Mouse (Mus musculus) liver, adult 2 months (tissue): Measurements from ENCODE around the gene Snx19. TPM values are rescaled to one million over a fixed set of nuclear protein-coding genes. Genes with fewer than 3 reads are reported as not detected.

Experiments
- DNase-seq: peaks from one replicate; pipeline ENCODE4 v3.0.0-alpha.2; 2011; ENCODE audit warnings: low read depth, low spot score; ENCODE audit errors: extremely low read depth
- H3K27ac ChIP-seq: fragments of 200-500 bp; replicated peaks from 2 replicates; pipeline ENCODE4 v1.5.1; 2012; ENCODE audit warnings: low read depth, mild to moderate bottlenecking, control low read depth, inconsistent platforms, low read length; ENCODE audit not compliant: insufficient read depth
- H3K27me3 ChIP-seq: fragments of 200-500 bp; 2 replicates; pipeline ENCODE4 v1.6.1; 2012; ENCODE audit warnings: mild to moderate bottlenecking, moderate library complexity, low read length, inconsistent platforms; ENCODE audit not compliant: control insufficient read depth, insufficient read depth
- H3K36me3 ChIP-seq: fragments of 200-500 bp; 2 replicates; pipeline ENCODE4 v1.6.1; 2012; ENCODE audit warnings: low read length, inconsistent platforms; ENCODE audit not compliant: control insufficient read depth, insufficient read depth
- H3K4me1 ChIP-seq: fragments of 200-500 bp; 2 replicates; pipeline ENCODE4 v1.6.1; 2011; ENCODE audit warnings: low read length; ENCODE audit not compliant: control insufficient read depth, insufficient read depth
- H3K4me3 ChIP-seq: fragments of 200-500 bp; 2 replicates; pipeline ENCODE4 v1.5.1; 2011; ENCODE audit warnings: low read depth, mild to moderate bottlenecking, control low read depth, low read length, moderate library complexity; ENCODE audit not compliant: insufficient read depth
- H3K79me2 ChIP-seq: fragments of 200-500 bp; 2 replicates; pipeline ENCODE4 v1.6.1; 2012; ENCODE audit warnings: inconsistent platforms, mild to moderate bottlenecking, low read length, moderate library complexity; ENCODE audit not compliant: control insufficient read depth, insufficient read depth
- H3K9ac ChIP-seq: fragments of 200-500 bp; 2 replicates; pipeline ENCODE4 v1.6.1; 2012; ENCODE audit warnings: low read depth, mild to moderate bottlenecking, control low read depth, inconsistent platforms, low read length
- CTCF ChIP-seq: fragments of 200-500 bp; IDR thresholded peaks from 2 replicates; pipeline ENCODE4 v1.5.1; 2011; ENCODE audit warnings: low read depth, low read length, control low read depth
- POLR2A ChIP-seq: fragments of 200-500 bp; IDR thresholded peaks from 2 replicates; pipeline ENCODE4 v1.6.1; 2011; ENCODE audit warnings: low read length, control low read depth; ENCODE audit not compliant: insufficient read depth; ENCODE audit errors: extremely low read depth
- WGBS: fragments of 180-500 bp; shearing (Covaris S2); methylation state at CpG from one replicate; pipeline ENCODE4 v1.1.7; 2018; 5-methylcytosine and 5-hydroxymethylcytosine counted together
- polyA plus RNA-seq: library from polyadenylated mRNA; depleted of rRNA; stranded (reverse); fragments of >200 nt; gene quantifications from 2 replicates; pipeline ENCODE4 v1.2.3, GENCODE M21; 2012
- total RNA-seq: library from RNA; depleted of rRNA; stranded (reverse); fragments of >200 nt; gene quantifications from 2 replicates; pipeline ENCODE4 v1.2.3, GENCODE M21; 2014

The Snx19 gene
- total and polyA plus RNA-seq, 2 experiments: 7.7 to 8.2 TPM

DNA sequence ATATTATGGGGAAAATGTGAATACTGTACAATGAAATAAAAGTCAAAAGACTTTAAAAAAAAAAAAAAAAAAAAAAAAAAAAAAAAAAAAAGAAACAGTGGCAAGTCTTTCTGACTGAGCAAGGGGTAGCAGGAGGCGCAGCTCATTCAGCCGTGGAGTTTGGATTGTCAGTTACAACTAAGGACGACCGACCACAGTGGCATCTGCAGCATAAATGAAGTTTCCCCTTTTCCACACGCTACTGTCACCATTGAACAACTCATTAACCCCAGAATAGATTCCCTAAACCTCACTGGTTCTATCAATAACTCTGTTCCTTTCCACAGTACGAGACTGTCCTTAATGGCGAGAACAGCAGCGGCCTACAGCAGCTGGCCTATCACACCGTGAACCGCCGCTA, 5.0 kb downstream of the Snx19 start:
- Histone ChIP-seq H3K79me2 (peaks cover 8% of the 10 kb centered on the region; the same call in 1 of the 2 replicates), H3K4me3 (no peak overlapping the region), H3K36me3 (peaks cover 35% of the 10 kb centered on the region), H3K27ac (no peak overlapping the region), H3K9ac (no peak overlapping the region), H3K27me3 (no peaks in the 10 kb centered on the region), H3K4me1 (peaks cover 8% of the 10 kb centered on the region)
- 96% methylated on average over 11 of the region's 11 CpGs for WGBS
- no peak for DNase-seq
- no peak for TF ChIP-seq POLR2A
- no peak for TF ChIP-seq CTCF

DNA sequence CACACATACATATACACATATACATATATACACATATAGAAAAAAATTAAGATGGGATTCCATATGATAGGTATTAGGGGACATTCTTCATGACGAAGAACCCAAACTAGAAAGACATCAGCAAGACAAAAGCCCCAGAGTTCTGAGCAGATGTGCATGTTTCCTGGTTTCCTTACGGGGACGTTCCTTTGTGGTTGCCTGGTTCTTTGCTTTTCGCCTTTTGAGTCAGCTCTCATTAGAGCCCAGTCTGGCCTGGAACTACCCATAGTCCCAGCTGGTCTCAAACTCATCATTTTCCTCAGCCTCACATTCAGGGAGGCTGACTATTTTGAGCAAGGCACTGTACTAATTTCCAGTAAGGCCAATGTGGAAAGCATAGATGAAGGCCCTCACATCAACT, 7.0 kb downstream of the Snx19 start:
- Histone ChIP-seq H3K27ac (no peak overlapping the region), H3K27me3 (no peaks in the 10 kb centered on the region), H3K79me2 (no peaks in the 10 kb centered on the region), H3K4me1 (peaks cover 3% of the 10 kb centered on the region; the same call in 1 of the 2 replicates), H3K4me3 (no peak overlapping the region), H3K36me3 (peaks cover 46% of the 10 kb centered on the region), H3K9ac (no peak overlapping the region)
- no peak for DNase-seq
- no peak for TF ChIP-seq CTCF
- TF ChIP-seq POLR2A: no peak
- WGBS: 97% methylated on average over 4 of the region's 4 CpGs

DNA sequence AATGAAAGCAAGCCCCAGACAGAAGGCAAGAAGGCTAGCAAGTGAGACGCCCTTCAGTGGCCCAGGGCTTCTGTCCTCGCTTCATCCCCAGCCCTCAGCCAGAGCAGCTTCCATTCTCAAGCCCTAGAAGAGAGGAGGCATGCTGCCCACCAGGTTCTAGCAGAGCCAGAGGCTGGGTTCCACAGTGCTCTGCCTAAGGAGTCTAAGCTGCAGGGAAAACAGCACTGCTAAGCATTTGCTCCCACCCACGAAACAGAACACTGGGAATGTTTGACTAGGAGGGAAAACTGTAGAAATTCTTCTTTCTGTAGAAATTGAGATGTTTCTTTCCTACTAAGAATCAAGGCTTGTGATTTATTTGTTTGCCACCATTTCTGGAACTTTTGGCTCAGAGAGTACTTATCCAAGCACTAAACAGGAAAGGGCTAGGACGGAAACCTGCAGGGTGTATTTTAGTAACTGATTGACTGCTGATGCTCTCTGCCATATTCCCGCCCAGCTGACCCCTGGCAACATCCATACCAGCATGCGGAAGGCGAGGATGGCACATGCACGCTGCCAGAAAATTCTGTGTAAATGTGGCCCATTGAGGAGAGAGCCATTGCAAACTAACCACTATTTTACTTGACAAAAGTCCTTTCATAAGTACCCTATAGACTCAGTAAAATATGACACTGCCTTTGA, 9.1 kb downstream of the Snx19 start:
- WGBS: 85% methylated on average over 8 of the region's 8 CpGs
- no peak for DNase-seq
- H3K36me3 ChIP-seq: peaks cover 64% of the 10 kb centered on the region

DNA sequence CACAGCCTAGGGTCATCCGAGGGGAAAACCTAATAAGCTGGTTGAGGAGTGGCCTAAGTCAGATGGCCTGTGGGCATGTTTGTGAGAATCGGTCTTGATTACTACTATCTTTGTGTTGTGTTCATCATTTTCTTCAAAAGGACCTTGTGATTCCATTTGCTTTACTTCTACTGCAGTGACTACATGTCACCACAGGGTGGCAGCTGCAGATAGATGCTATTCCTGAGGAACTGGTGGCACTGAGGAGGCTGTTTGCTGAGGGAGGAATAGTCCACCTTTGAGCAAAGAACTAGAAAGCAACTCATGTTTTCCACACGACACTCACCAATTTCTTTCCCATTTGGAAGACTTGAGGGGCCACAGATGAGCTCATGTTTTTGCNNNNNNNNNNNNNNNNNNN, 11.6 kb downstream of the Snx19 start:
- H3K27me3 ChIP-seq: no peaks in the 10 kb centered on the region
- peaks cover 67% of the 10 kb centered on the region for H3K36me3 ChIP-seq
- H3K79me2 ChIP-seq: no peaks in the 10 kb centered on the region
- H3K4me3 ChIP-seq: no peak overlapping the region
- no peak overlapping the region for H3K9ac ChIP-seq
- 63% methylated on average over 3 of the region's 3 CpGs for WGBS
- no peaks in the 10 kb centered on the region for H3K4me1 ChIP-seq
- TF ChIP-seq POLR2A (no peak), CTCF (peak; percentile 51; the same call in 1 of the 2 replicates)
- DNase-seq: peak; percentile 20
- H3K27ac ChIP-seq: no peak overlapping the region

More for the DNA sequence above, 9.1 kb downstream of the Snx19 start:
- H3K79me2 ChIP-seq: no peaks in the 10 kb centered on the region
- H3K9ac ChIP-seq: no peak overlapping the region
- no peaks in the 10 kb centered on the region for H3K4me1 ChIP-seq
- H3K4me3 ChIP-seq: no peak overlapping the region
- TF ChIP-seq POLR2A: no peak
- no peak for TF ChIP-seq CTCF
- no peak overlapping the region for H3K27ac ChIP-seq
- no peaks in the 10 kb centered on the region for H3K27me3 ChIP-seq

DNA sequence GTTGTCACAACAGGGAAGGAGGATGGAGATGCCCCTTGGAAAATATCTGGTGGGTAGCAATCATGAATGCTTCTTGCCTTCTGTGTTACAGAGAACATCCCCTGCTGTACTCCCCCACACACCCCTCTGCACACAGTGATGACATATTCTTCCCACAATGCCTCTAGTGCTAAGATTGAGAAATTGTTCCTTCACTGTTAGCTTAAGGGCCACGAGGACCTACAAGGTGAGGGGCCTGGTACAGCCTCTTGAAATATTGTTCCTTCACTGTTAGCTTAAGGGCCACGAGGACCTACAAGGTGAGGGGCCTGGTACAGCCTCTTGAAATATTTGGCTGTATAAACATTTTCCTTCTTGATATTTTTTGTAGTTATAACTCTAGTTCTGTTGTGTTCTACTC, 14.9 kb downstream of the Snx19 start:
- Histone ChIP-seq H3K9ac (no peak overlapping the region), H3K4me3 (no peak overlapping the region), H3K27ac (no peak overlapping the region), H3K36me3 (peaks cover 60% of the 10 kb centered on the region), H3K27me3 (no peaks in the 10 kb centered on the region), H3K4me1 (no peaks in the 10 kb centered on the region), H3K79me2 (no peaks in the 10 kb centered on the region)
- no peak for DNase-seq
- TF ChIP-seq CTCF (no peak), POLR2A (no peak)
- WGBS: 83% methylated on average over 2 of the region's 2 CpGs
